Mouse (Mus musculus) heart, embryonic 13.5 days (tissue): ENCODE results near the gene Cpe. TPM values are rescaled to one million over a fixed set of nuclear protein-coding genes. Genes with fewer than 3 reads are reported as not detected.

ENCODE experiments used
- ATAC-seq: fragments of 200-750 bp; cut with Nextera tagmentation; 2 replicates; pipeline ENCODE4 v1.8.0; 2017; ENCODE audit warnings: moderate TSS enrichment; ENCODE audit not compliant: insufficient number of reproducible peaks, low FRiP score, low TSS enrichment; ENCODE audit errors: extremely low read depth
- H3K27ac ChIP-seq: fragments of 300-500 bp; sonication (generic); replicated peaks from 2 replicates; pipeline ENCODE4 v1.5.1; 2015; ENCODE audit warnings: moderate library complexity, mild to moderate bottlenecking, inconsistent platforms
- H3K27me3 ChIP-seq: fragments of 300-500 bp; sonication (generic); replicated peaks from 2 replicates; pipeline ENCODE4 v1.6.1; 2015; ENCODE audit warnings: mild to moderate bottlenecking, inconsistent platforms
- H3K36me3 ChIP-seq: fragments of 300-500 bp; sonication (generic); 2 replicates; pipeline ENCODE4 v1.6.1; 2015; ENCODE audit warnings: mild to moderate bottlenecking, inconsistent platforms
- H3K4me1 ChIP-seq: fragments of 300-500 bp; sonication (generic); 2 replicates; pipeline ENCODE4 v1.6.1; 2015; ENCODE audit warnings: inconsistent platforms
- H3K4me2 ChIP-seq: fragments of 300-500 bp; sonication (generic); 2 replicates; pipeline ENCODE4 v1.6.1; 2015; ENCODE audit warnings: inconsistent platforms, mild to moderate bottlenecking, moderate library complexity
- H3K4me3 ChIP-seq: fragments of 300-500 bp; sonication (generic); 2 replicates; pipeline ENCODE4 v1.5.1; 2015; ENCODE audit warnings: moderate library complexity, mild to moderate bottlenecking, inconsistent platforms
- H3K9ac ChIP-seq: fragments of 300-500 bp; sonication (generic); 2 replicates; pipeline ENCODE4 v1.6.1; 2015; ENCODE audit warnings: inconsistent platforms, mild to moderate bottlenecking, moderate library complexity
- H3K9me3 ChIP-seq: fragments of 300-500 bp; sonication (generic); 2 replicates; pipeline ENCODE4 v1.6.1; 2016; ENCODE audit warnings: inconsistent platforms
- WGBS: fragments of 180-500 bp; shearing (Covaris S2); methylation state at CpG from one replicate; pipeline ENCODE4 v1.1.7; 2015; ENCODE audit warnings: mixed read lengths; 5-methylcytosine and 5-hydroxymethylcytosine counted together
- polyA plus RNA-seq: library from polyadenylated mRNA; unstranded; fragments of >200 nt; fragmentation: Nextera tagmentation; extraction: Ambion mirVana; gene quantifications from 2 replicates; pipeline ENCODE4 v1.2.1, GENCODE M21; 2015

Gene Cpe
- polyA plus RNA-seq, 1 experiment from 2014 or later: 193 TPM

GRCm38 (mm10) chr8:64608931-64609330, 83.9 kb downstream of the Cpe start:
- Histone ChIP-seq H3K9me3 (no peaks in the 10 kb centered on the region), H3K4me2 (no peak overlapping the region), H3K27me3 (no peaks in the 10 kb centered on the region), H3K27ac (no peak overlapping the region), H3K36me3 (peaks cover 40% of the 10 kb centered on the region), H3K4me1 (0 out of 2 replicates have a peak, but pooled peaks cover 3% of the 10 kb centered on the region), H3K9ac (no peak overlapping the region), H3K4me3 (no peak overlapping the region)
- no peak for ATAC-seq
- 88% methylated on average over 16 of the region's 16 CpGs for WGBS

- ATAC-seq: no peak
- Histone ChIP-seq H3K4me1 (no peaks in the 10 kb centered on the region), H3K9ac (no peak overlapping the region), H3K27me3 (no peaks in the 10 kb centered on the region), H3K4me2 (no peak overlapping the region), H3K4me3 (no peak overlapping the region), H3K9me3 (no peaks in the 10 kb centered on the region; the same call in 1 of the 2 replicates), H3K36me3 (peaks cover 57% of the 10 kb centered on the region), H3K27ac (no peak overlapping the region)
- WGBS: 85% methylated on average over 5 of the region's 5 CpGs
Observed at GRCm38 (mm10) chr8:64606015-64606414, 86.8 kb downstream of the Cpe start.

- Histone ChIP-seq H3K36me3 (peaks cover 21% of the 10 kb centered on the region), H3K4me1 (peaks cover 10% of the 10 kb centered on the region), H3K4me3 (no peak overlapping the region), H3K27ac (no peak overlapping the region), H3K27me3 (no peaks in the 10 kb centered on the region), H3K4me2 (no peak overlapping the region), H3K9me3 (no peaks in the 10 kb centered on the region; the same call in 1 of the 2 replicates), H3K9ac (no peak overlapping the region)
- WGBS: 80% methylated on average over 4 of the region's 4 CpGs
- ATAC-seq: no peak
Observed at GRCm38 (mm10) chr8:64598206-64598605, 94.6 kb downstream of the Cpe start.

DNA sequence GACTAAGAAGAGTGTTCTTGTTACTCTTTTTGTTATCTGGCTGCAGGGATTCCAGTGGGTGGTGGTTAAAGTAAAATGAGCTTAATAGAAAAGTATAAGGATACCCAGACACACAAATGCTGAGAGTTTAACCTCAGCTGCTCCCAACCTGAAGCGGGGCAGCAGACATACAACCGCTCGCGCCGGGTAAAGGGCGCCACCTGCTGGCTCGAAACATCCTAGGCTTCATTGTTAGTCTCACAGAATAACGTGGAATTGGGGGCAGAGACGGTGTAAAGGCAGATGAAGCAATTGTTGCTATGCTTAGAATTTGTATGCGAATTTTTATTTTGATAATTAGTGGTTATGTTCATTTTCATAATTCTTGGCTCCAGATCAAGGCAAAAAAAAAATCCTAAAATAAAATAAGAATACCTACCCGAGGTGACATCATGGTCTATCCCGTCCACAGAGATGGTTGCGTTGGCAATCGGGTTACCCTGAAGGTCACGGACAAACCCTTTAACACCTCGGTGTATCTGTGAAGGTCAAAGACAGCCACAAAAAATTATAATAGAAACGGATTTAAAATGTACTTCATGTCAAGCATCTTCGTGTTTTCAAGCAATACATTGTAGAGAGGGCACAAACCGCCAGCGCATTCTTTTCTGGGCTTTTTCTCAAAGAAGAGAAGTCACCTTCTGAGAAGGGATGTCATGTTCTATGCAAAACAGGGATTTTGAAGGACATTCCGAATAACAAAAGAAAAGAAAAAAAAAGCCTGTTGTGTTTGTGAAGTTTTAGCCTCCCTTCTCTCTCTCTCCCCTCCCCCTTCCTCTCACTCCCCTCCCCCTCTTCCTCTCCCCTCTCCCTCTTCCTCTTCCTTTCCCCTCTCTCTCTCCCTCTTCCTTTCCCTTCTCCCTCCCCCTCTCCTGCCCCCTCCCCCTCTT, 95.5 kb downstream of the Cpe start:
- ATAC-seq: no peak

DNA sequence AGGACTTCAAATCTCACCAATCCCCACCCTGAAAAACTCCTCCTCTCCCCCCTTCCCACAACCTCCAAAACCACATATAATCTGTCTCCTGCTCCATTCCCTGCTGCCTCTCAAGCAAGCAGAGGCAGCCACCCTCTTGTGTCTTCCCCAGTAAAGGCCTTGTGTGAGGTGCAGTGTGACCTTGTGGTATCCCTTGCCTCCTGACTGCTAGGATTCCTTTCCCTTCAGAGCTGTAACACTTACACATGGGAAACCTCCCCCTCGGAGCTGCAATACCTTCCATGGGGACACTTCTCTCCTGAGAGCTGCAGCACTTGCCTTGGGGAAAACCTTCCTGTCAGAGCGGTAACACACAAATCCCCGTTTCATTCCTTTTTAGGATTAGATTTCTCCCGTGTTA, 96.5 kb downstream of the Cpe start:
- ATAC-seq: no peak; the same call in 1 of the 2 replicates
- WGBS: 56% methylated on average over 4 of the region's 4 CpGs
- no peak overlapping the region for H3K27ac ChIP-seq
- no peaks in the 10 kb centered on the region for H3K9me3 ChIP-seq
- no peak overlapping the region for H3K4me3 ChIP-seq
- no peak overlapping the region for H3K9ac ChIP-seq
- peaks cover 18% of the 10 kb centered on the region for H3K36me3 ChIP-seq
- no peaks in the 10 kb centered on the region for H3K27me3 ChIP-seq
- H3K4me2 ChIP-seq: no peak overlapping the region
- peaks cover 10% of the 10 kb centered on the region for H3K4me1 ChIP-seq

More for the DNA sequence above, 95.5 kb downstream of the Cpe start:
- no peaks in the 10 kb centered on the region for H3K9me3 ChIP-seq
- H3K4me3 ChIP-seq: no peak overlapping the region
- peaks cover 16% of the 10 kb centered on the region for H3K36me3 ChIP-seq
- H3K27ac ChIP-seq: no peak overlapping the region
- H3K4me2 ChIP-seq: no peak overlapping the region
- 33% methylated on average over 21 of the region's 21 CpGs for WGBS
- peaks cover 10% of the 10 kb centered on the region for H3K4me1 ChIP-seq
- H3K27me3 ChIP-seq: no peaks in the 10 kb centered on the region
- H3K9ac ChIP-seq: no peak overlapping the region

DNA sequence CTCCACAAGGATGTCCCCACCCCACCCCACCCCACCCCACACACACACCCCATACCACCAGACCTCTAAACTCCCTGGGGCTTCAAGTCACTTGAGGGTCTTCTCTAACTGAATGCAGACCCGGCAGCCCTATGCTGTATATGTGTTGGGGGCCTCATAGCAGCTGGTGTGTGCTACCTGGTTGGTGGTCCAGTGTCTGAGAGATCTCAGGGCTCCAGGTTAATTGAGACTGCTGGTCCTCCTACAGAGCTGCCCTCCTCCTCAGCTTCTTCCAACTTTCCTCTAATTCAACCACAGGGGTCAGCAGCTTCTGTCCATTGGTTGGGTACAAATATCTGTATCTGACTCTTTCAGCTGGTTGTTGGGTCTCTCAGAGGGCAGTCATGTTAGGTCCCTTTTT, 102.4 kb downstream of the Cpe start:
- Histone ChIP-seq H3K4me1 (peaks cover 5% of the 10 kb centered on the region; the same call in 1 of the 2 replicates), H3K36me3 (peaks cover 22% of the 10 kb centered on the region), H3K4me3 (no peak overlapping the region), H3K9ac (no peak overlapping the region), H3K27me3 (no peaks in the 10 kb centered on the region), H3K27ac (no peak overlapping the region), H3K9me3 (no peaks in the 10 kb centered on the region), H3K4me2 (no peak overlapping the region)
- 50% methylated on average over 1 of the region's 1 CpGs for WGBS
- no peak for ATAC-seq

- ATAC-seq: no peak
- Histone ChIP-seq H3K36me3 (no peaks in the 10 kb centered on the region), H3K27ac (peak overlapping the region; percentile 39; the same call in 1 of the 2 replicates), H3K9ac (no peak overlapping the region), H3K4me1 (peaks cover 20% of the 10 kb centered on the region), H3K27me3 (no peaks in the 10 kb centered on the region), H3K4me2 (no peak overlapping the region), H3K9me3 (no peaks in the 10 kb centered on the region), H3K4me3 (no peak overlapping the region)
- WGBS: 38% methylated on average over 3 of the region's 3 CpGs
Observed at GRCm38 (mm10) chr8:64582887-64583286, 110.0 kb downstream of the Cpe start.

GRCm38 (mm10) chr8:64578221-64578620, 114.6 kb downstream of the Cpe start:
- 26% methylated on average over 8 of the region's 8 CpGs for WGBS
- no peak for ATAC-seq
- Histone ChIP-seq H3K4me1 (peaks cover 21% of the 10 kb centered on the region), H3K4me3 (no peak overlapping the region), H3K27me3 (no peaks in the 10 kb centered on the region), H3K9ac (no peak overlapping the region), H3K36me3 (no peaks in the 10 kb centered on the region), H3K4me2 (no peak overlapping the region), H3K9me3 (no peaks in the 10 kb centered on the region), H3K27ac (no peak overlapping the region)

DNA sequence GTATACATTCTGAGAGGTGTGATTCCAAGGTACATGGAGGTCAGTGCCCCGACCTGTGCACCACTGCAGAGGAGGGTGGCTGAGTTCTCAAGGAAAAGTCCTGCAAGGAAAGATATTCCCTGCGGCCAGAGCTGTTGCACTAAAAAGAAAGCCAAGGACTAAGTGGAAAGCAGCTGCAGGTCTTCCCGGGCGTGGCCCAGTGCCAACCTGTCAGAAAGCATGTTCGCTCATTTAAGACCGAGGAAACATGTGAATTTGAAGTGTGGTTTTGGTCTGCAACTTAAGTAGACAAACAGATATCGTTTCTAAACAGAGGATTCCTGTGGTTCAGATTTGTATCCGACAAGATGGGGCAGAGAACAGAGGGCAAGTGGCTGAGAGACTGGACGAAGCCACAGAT, 117.9 kb downstream of the Cpe start:
- no peak overlapping the region for H3K27ac ChIP-seq
- 71% methylated on average over 9 of the region's 9 CpGs for WGBS
- no peak for ATAC-seq

DNA sequence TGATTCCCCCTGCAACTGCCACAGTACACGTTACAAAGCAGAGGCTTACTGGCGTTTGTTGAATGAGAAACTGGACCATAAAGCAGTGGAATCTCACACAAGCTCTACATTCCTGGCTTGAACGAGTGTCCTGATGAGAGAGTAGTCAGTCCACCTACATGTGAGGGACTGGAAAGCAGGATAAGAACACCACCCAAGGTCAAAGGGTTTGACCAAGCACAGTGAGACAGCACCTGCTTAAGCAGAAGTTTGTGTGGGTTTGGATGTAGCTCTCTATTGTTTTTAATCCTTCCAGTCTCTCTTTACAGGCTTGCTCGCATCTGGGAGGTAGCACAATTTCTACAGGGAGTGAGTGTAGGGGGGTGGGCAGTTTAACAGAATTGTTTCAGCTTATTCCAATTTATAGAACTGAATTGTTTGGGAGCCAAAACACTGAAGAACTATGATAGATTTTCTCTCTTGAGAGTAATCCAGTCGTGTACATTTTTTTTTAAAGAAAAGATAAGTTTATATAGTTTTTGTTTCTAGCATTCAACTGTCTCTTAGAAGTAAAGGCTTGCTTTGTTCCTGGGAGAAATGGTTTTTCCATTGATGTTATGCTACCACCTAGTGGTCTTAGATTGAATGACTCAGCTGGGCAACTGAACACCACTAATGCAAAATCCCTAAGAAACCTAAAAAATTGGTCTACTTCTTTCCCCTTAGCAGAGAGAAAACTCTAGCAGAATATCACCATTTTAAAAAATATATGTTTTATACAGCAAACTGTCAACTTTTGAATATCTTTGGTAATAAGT, 144.6 kb downstream of the Cpe start:
- Histone ChIP-seq H3K27ac (no peak overlapping the region), H3K4me2 (no peak overlapping the region), H3K9me3 (no peaks in the 10 kb centered on the region), H3K9ac (no peak overlapping the region), H3K27me3 (0 out of 2 replicates have a peak, but pooled peaks cover 7% of the 10 kb centered on the region), H3K4me1 (no peaks in the 10 kb centered on the region), H3K36me3 (no peaks in the 10 kb centered on the region), H3K4me3 (no peak overlapping the region)
- 31% methylated on average over 5 of the region's 5 CpGs for WGBS
- no peak for ATAC-seq

More for the DNA sequence above, 117.9 kb downstream of the Cpe start:
- no peak overlapping the region for H3K4me3 ChIP-seq
- H3K27me3 ChIP-seq: no peaks in the 10 kb centered on the region
- no peaks in the 10 kb centered on the region for H3K36me3 ChIP-seq
- H3K9me3 ChIP-seq: no peaks in the 10 kb centered on the region
- no peak overlapping the region for H3K9ac ChIP-seq
- peaks cover 12% of the 10 kb centered on the region for H3K4me1 ChIP-seq
- H3K4me2 ChIP-seq: no peak overlapping the region

DNA sequence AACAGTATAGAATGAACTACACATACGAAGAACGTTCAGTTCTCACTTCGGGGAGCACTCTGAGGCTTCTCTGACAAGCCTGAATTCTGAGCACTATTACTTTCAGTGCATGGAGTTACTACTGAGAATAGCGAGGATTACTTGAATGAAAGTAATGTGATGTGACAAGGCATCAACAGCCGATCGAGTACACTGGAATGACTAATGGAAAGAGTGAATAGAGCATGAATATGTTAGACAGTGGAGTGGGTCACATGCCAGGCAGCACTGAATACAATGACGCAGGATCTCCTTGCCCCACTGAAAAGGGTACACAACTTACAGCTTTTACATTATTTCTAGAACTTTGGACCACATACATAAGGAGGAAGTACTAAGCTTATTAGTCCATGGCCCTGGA, 149.4 kb downstream of the Cpe start:
- no peak overlapping the region for H3K4me2 ChIP-seq
- H3K9me3 ChIP-seq: no peaks in the 10 kb centered on the region
- no peak overlapping the region for H3K4me3 ChIP-seq
- H3K27ac ChIP-seq: no peak overlapping the region
- no peaks in the 10 kb centered on the region for H3K36me3 ChIP-seq
- H3K4me1 ChIP-seq: no peaks in the 10 kb centered on the region
- H3K27me3 ChIP-seq: 0 out of 2 replicates have a peak, but pooled peaks cover 3% of the 10 kb centered on the region
- ATAC-seq: no peak
- no peak overlapping the region for H3K9ac ChIP-seq
- WGBS: 83% methylated on average over 7 of the region's 7 CpGs
